Mouse (Mus musculus) urinary bladder, adult 18-20 months (tissue): ENCODE results near the gene Plcd3.

Source experiments
- DNase-seq, 2 experiments: peaks; one replicate each; pipeline ENCODE4 v3.0.0; 2022; ENCODE audit warnings: low spot score in 2 of 2, mixed read lengths in 2 of 2

The Plcd3 gene

DNA sequence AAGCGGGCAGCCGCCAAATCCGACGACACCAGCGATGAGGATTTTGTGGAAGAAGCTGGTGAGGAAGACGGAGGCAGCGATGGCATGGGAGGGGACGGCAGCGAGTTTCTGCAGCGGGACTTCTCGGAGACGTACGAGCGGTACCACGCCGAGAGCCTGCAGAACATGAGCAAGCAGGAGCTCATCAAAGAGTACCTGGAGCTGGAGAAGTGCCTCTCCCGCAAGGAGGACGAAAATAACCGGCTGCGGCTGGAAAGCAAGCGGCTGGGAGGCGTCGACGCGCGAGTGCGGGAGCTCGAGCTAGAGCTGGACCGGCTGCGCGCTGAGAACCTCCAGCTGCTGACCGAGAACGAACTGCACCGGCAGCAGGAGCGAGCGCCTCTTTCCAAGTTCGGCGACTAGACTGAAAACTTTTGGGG lies 16.1 kb upstream of the Plcd3 start:
- DNase-seq = no peak

DNA sequence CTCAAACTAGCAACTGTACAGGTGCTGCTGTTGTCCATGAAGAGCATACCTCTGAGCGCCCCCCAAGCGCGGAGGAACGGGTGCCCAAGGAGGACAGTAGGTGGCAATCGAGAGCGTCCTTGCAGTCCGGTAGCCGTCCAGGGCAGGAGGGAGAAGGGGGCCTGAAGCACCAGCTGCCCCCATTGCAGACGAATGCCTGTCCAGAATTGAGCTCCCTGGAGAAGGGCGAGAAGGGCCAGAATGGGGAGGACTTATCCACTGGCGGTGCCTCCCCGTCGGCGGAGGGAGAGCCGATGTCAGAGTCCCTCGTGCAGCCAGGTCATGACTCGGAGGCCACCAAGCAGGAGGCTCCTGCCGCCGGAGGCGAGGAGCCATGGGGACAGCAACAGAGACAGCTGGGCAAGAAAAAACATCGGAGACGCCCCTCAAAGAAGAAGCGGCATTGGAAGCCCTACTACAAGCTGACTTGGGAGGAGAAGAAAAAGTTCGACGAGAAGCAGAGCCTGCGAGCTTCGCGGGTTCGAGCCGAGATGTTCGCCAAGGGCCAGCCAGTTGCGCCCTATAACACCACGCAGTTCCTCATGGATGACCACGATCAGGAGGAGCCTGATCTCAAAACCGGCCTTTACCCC lies 15.6 kb upstream of the Plcd3 start:
- DNase-seq = peak; percentile 72 to 84

DNA sequence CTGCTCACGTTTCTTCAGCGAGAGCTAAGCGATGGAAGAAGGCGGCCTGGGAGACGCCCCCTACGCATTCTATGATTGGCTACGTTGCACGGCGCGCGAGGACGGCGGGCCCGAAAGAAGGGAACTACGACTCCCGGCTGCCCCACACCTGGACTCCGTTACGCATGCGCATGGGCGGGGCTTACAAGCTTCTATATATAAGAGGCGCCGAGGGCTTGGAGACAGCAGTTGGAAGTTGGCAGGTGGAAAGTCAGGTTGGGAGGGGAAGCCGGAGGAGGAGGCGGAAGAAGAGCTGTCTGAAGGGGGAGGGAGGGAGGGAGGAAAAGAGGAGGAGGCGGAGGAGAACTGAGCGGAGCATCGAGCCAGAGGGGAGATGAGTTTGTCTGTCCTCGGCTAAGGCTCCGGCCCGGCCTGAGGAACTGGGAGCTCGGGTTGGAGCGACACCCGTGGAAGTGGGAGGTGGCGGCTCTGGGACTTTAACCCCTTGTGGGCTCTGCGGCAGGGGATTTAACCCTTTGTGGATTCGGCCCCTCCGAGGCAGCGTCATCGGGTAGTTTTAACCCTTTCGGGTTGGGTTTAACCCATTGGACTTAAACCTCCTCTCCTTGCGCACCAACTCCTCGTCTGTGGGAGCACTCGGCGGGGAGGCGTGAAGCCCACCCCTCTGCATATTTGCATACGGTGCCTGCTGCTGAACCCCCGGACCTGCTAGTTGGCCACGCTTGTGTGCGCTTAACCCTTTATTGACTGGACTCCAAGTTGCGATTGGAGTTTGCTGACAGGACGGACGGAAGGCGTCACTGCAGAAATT lies 14.8 kb upstream of the Plcd3 start, which contains the start of gene Hexim1:
Gene Hexim1 (plus strand): TSS at position 224 of the 811 bp plus-strand sequence.
- peak; percentile 99 to 100 for DNase-seq

DNA sequence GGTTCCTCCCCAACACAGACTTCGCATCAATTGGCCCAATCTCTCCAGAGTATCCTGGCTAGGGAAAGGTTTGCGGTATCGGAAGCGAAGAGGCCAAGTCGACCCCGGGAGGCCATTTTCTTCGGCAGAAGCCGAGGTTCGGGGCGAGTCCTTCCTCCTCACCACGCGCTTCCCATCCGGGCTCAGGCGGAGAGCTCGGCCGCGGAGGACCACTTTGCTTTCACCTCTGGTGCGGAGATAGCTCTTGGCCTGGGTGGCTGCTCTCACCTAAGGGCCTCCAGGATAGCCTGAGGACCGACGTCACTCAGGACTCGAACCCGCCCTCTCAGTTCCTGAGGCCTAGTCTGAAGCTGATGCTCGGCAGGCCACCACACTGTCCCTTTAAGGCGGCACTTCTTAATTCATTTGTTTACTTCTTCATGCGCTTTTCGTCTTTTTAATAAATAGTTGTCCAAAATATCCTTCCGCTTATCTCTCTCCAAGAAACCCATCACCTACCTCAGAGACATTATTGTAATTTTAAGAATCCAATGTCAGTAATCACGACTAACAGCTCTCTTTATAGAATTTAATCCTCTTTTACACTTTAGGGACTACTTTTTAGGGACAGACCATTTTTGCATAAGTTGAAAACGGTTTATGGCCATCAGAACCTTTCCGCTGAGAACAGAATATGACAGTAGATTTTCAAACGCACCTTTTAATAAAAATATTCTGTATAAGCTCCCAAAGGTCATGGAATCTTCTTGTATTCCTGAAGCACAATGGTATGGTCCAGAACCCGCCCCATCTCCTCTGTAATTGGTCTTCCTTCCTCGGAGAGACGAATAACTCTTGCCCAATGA lies 13.9 kb upstream of the Plcd3 start:
- peak; percentile 76 to 82 for DNase-seq

- DNase-seq = no peak
These were observed 12.9 kb upstream of the Plcd3 start for GRCm38 (mm10) chr11:103114270-103114943.

DNA sequence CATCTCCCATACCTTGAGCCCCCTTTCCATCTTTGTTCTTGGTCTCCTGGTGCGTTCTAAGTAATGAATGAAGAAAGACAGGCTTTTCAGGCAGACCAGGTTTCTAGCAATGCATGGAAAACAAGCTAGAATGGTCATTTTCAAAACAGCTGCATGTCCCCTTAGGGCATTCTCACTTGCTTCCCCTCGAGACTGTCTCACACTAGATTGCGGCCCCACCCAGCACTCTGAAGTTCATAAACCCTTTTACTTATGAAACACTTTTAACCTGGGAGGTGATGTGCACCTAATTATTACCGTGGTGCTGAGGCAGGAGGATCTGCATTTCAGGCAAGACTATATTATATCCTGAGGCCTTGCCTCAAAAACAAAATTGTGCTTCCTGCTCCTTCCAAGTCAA lies 12.3 kb upstream of the Plcd3 start:
- DNase-seq = no peak

GRCm38 (mm10) chr11:103113005-103113404 lies 11.5 kb upstream of the Plcd3 start:
- DNase-seq = peak in 1 of 2 experiments; percentile 38

- DNase-seq = no peak
These were observed 11.1 kb upstream of the Plcd3 start for GRCm38 (mm10) chr11:103112552-103112912.

DNA sequence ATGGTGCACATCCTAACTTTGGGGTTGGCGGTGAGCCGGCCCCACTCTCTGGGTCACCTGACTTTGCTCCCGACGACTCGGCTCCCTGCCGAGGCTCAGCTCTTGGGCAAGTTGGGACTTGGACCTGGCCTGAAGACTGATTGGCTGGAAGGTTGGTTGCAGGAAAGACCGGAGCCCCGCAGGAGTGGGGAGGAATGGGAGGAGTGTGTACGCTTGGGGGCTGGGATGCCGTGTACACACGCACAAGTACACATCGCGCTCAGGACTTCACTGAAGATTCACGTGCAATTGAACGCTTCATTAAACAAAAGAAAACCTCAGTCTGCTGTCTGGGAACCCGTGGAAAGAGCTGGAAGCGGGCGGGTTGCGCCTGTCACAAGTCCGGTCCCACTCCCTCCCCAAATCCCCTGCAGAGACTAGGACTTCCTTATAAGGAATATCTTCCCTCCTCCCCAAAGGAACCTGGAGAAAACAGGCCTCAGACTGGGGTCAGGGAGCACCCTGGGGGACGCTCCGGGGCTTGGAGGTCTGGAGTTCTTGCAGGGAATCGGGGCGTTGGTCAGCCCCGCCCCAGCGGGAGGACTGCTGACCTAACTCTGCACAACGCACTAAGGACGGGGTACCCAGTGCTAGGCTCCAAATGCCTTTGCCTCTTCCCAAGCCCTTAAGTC lies 10.6 kb upstream of the Plcd3 start:
- DNase-seq = peak; percentile 75 to 90

DNA sequence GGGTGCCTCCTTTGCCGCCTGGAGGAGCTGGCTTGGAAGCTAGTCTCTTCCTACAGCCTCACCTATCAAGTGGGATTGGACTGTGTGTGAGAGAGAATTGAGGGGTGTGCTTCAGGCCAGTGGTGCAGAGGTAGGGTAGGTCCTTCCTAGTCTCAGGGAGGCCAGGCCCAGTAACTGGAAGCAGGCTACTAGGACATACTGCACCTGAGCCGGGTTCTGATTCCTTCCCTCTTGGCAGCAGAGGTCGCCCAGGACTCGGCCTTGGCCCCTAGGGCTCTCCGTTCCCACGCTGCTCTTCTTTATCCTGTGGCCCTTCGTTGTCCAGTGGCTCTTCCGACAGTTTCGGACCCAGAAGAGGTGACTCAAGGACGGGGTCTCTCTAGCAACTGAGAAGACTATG lies 9.8 kb upstream of the Plcd3 start:
- DNase-seq = peak in 1 of 2 experiments; percentile 41

DNA sequence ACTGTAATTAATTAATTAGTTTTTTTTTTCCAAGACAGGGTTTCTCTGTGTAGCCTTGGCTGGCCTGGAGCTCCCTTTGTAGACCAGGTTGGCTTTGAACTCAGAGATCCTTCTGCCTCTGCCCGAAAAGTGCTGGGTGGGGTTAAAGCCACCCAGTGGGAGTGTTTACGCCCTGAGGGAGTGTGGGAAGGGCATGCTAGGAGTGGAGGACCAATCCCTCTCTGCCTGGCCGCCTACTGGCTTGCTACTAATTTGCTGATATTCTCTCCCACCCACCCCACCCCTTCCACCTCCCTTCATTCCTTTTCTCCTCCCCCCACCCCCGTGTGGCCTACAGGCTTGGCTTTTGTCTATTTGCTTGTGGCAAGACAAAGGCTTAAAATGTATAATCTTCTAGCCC lies 4.9 kb upstream of the Plcd3 start:
- DNase-seq = no peak

GRCm38 (mm10) chr11:103105810-103106209 lies 4.4 kb upstream of the Plcd3 start:
- DNase-seq = no peak

DNA sequence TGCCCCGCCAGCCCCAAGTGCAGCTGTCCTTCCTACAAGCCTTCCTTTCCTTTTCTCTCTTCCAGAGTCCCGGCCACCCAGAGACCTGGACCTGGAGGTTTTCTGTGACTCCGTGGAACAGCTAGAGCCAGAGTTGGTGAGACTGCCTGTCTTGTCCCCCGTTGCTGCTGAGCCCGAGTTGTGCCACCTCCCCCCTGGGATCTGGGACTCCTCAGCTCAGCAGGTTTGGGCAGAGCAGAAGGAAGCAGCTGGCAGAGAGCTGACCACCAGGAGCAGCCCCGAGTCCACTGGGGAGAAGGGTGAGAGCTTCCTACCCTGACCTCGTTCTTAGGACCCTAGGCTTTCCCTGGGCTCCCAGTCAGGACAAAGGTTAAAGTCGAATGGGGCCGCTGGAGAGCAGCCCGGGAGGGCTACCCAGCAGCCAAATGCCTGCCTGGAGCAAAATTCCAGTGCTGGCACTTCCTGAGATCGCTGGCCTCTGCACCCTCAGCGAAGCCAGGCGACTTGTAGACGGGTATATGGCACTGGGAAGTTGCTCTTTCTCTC lies 3.8 kb upstream of the Plcd3 start:
- no peak for DNase-seq

DNA sequence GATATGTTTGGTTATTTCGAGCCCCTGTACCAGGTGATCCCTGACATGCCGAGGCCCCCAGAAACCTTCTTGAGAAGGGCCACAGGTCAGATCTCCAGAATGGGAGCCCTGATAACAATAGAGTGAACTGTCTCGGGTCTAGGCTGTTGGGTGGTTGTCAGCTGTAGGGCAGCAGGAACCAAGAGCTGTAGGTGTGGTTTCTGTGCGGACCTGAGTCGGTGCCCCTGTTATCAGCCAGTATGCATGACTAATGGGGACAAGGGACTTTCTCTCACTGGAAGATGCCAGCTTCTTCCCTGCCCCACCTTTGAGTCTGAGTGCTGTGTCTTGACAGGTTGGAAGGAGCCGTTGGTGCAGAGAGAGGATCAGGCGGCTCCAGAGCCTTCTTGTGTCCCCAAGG lies 3.0 kb upstream of the Plcd3 start:
- DNase-seq = peak in 1 of 2 experiments; percentile 53

GRCm38 (mm10) chr11:103103621-103104020 lies 2.2 kb upstream of the Plcd3 start:
- DNase-seq = no peak

DNA sequence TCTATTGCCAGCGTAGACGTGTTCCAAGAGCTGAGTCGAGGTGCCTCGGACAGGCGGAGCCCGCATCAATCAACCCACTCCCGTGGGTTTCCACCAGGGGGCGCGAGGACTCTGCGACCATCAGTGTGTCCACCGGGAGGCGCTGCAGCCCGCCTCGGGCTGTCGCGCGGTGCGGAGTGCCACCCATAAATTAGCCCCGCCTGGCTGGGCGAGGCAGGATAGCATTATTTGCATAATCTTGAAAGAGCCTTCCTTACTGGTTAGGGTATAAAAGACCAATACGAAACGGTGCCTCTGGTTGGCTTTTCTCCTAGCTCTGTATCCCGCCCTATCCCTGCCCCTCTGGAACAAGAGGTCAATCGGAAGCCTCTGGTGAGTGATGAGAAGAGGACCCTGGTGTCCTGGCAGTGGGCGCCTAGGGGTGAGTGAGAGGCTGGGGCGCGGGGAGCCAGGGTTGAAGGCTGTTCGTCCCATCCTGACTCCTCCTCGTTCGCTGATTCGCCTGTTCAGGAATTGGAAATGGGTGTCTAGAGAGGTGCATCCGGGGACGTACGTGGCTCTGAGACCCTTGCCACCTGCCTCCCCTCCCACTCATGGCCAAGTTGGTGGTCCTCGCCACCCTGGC lies 1.4 kb upstream of the Plcd3 start:
- peak; percentile 98 to 99 for DNase-seq

DNA sequence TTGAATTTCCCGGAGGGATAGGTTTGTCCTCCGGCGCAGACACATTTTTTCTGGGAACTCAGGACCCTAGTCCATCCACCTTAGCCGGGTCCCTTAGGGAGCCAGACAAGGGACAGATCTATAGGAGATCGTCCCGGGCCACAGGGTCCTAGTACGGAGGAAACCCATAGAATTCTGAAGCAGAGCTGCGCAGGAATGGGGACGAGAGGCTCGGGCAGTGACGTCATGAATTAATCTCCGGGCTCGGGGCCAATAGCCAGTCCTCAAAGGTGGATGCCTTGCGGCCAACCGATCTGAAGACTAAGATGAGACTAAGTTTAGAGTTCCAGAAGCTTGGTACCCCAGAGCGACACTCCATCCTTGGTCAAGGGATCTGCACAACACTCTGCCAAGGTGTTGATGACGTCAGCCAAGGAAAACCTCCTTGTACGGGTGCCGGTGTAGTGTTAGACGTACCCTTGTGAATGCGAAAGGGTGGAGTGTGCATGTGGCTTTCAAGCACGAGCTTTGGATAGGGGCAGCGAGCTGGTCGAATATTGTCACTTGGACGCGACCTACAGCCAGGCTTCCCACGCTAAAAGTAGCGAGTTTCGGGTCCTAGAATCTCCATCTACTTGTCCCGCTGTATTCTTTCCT lies 526 bp upstream of the Plcd3 start:
- DNase-seq = peak; percentile 60 to 72

GRCm38 (mm10) chr11:103100361-103100760 lies 1.1 kb downstream of the Plcd3 start:
- DNase-seq = no peak

- DNase-seq = no peak
These were observed 2.0 kb downstream of the Plcd3 start for GRCm38 (mm10) chr11:103099352-103099940.
